Mouse (Mus musculus) forebrain, embryonic 12.5 days (tissue): ENCODE measurements at regions not wholly inside any gene's neighbourhood (a gene's known extent, or its start where the extent isn't known, plus 50 kb on each side); places are given as distances from the start of the nearest gene placed in this dataset.
A peak's percentile ranks its signal among the peaks of the same experiment; 100 is the strongest.

Experiments used
- ATAC-seq: fragments of 200-750 bp; cut with Nextera tagmentation; 2 replicates; pipeline ENCODE4 v1.8.0; 2017; ENCODE audit warnings: moderate TSS enrichment; ENCODE audit not compliant: low FRiP score
- H3K27ac ChIP-seq: fragments of 300-500 bp; sonication (generic); 2 replicates; pipeline ENCODE4 v1.5.1; 2016; ENCODE audit warnings: mild to moderate bottlenecking
- H3K27me3 ChIP-seq: fragments of 300-500 bp; sonication (generic); 2 replicates; pipeline ENCODE4 v1.6.1; 2016; ENCODE audit warnings: mild to moderate bottlenecking
- H3K36me3 ChIP-seq: fragments of 300-500 bp; sonication (generic); replicated peaks from 2 replicates; pipeline ENCODE4 v1.6.1; 2016; ENCODE audit warnings: mild to moderate bottlenecking
- H3K4me1 ChIP-seq: fragments of 300-500 bp; sonication (generic); 2 replicates; pipeline ENCODE4 v1.6.1; 2016
- H3K4me2 ChIP-seq: fragments of 300-500 bp; sonication (generic); 2 replicates; pipeline ENCODE4 v1.6.1; 2016; ENCODE audit warnings: mild to moderate bottlenecking, moderate library complexity
- H3K4me3 ChIP-seq: fragments of 300-500 bp; sonication (generic); replicated peaks from 2 replicates; pipeline ENCODE4 v1.5.1; 2016; ENCODE audit warnings: mild to moderate bottlenecking
- H3K9ac ChIP-seq: fragments of 300-500 bp; sonication (generic); 2 replicates; pipeline ENCODE4 v1.6.1; 2016; ENCODE audit warnings: mild to moderate bottlenecking
- H3K9me3 ChIP-seq: fragments of 300-500 bp; sonication (generic); 2 replicates; pipeline ENCODE4 v1.6.1; 2016
- WGBS: fragments of 180-500 bp; shearing (Covaris S2); methylation state at CpG from one replicate; pipeline ENCODE4 v1.1.7; 2016; 5-methylcytosine and 5-hydroxymethylcytosine counted together

GRCm38 (mm10) chr6:49523184-49523583 lies 127.8 kb downstream of the Stk31 start:
- H3K4me1 ChIP-seq, result no peaks in the 10 kb centered on the region
- no peak overlapping the region for H3K4me2 ChIP-seq
- WGBS, result 45% methylated on average over 1 of the region's 1 CpGs
- H3K9me3 ChIP-seq, result no peaks in the 10 kb centered on the region
- H3K36me3 ChIP-seq, result no peaks in the 10 kb centered on the region
- H3K27ac ChIP-seq, result no peak overlapping the region
- no peak for ATAC-seq
- no peak overlapping the region for H3K9ac ChIP-seq
- no peak overlapping the region for H3K4me3 ChIP-seq
- no peaks in the 10 kb centered on the region for H3K27me3 ChIP-seq

GRCm38 (mm10) chr6:49523696-49524095 lies 128.3 kb downstream of the Stk31 start:
- 93% methylated on average over 7 of the region's 7 CpGs for WGBS
- H3K27me3 ChIP-seq, result no peaks in the 10 kb centered on the region
- H3K27ac ChIP-seq, result no peak overlapping the region
- H3K4me3 ChIP-seq, result no peak overlapping the region
- H3K9ac ChIP-seq, result no peak overlapping the region
- no peak for ATAC-seq
- no peak overlapping the region for H3K4me2 ChIP-seq
- H3K36me3 ChIP-seq, result no peaks in the 10 kb centered on the region
- no peaks in the 10 kb centered on the region for H3K9me3 ChIP-seq
- H3K4me1 ChIP-seq, result no peaks in the 10 kb centered on the region

- no peak overlapping the region for H3K4me3 ChIP-seq
- H3K36me3 ChIP-seq, result no peaks in the 10 kb centered on the region
- H3K9ac ChIP-seq, result no peak overlapping the region
- H3K9me3 ChIP-seq, result no peaks in the 10 kb centered on the region
- H3K4me1 ChIP-seq, result no peaks in the 10 kb centered on the region
- H3K4me2 ChIP-seq, result no peak overlapping the region
- no peak overlapping the region for H3K27ac ChIP-seq
- no peaks in the 10 kb centered on the region for H3K27me3 ChIP-seq
- WGBS, result 91% methylated on average over 9 of the region's 9 CpGs
- no peak for ATAC-seq
These were observed 138.6 kb downstream of the Stk31 start for GRCm38 (mm10) chr6:49533956-49534355.

GRCm38 (mm10) chr6:49534551-49534950 lies 139.1 kb downstream of the Stk31 start:
- Histone ChIP-seq H3K4me3 (no peak overlapping the region), H3K4me1 (no peaks in the 10 kb centered on the region), H3K27ac (no peak overlapping the region), H3K36me3 (no peaks in the 10 kb centered on the region), H3K9ac (no peak overlapping the region), H3K4me2 (no peak overlapping the region), H3K27me3 (no peaks in the 10 kb centered on the region), H3K9me3 (no peaks in the 10 kb centered on the region)
- WGBS, result 72% methylated on average over 3 of the region's 3 CpGs
- ATAC-seq, result no peak

GRCm38 (mm10) chr6:49544946-49545345 lies 149.5 kb downstream of the Stk31 start:
- no peak overlapping the region for H3K4me2 ChIP-seq
- no peaks in the 10 kb centered on the region for H3K27me3 ChIP-seq
- no peak overlapping the region for H3K4me3 ChIP-seq
- no peaks in the 10 kb centered on the region for H3K36me3 ChIP-seq
- H3K4me1 ChIP-seq, result no peaks in the 10 kb centered on the region
- 84% methylated on average over 7 of the region's 7 CpGs for WGBS
- no peak overlapping the region for H3K9ac ChIP-seq
- ATAC-seq, result no peak
- H3K27ac ChIP-seq, result no peak overlapping the region
- peaks cover 5% of the 10 kb centered on the region; the same call in 1 of the 2 replicates for H3K9me3 ChIP-seq

- Histone ChIP-seq H3K9me3 (no peaks in the 10 kb centered on the region), H3K4me2 (no peak overlapping the region), H3K27me3 (no peaks in the 10 kb centered on the region), H3K36me3 (no peaks in the 10 kb centered on the region), H3K4me1 (no peaks in the 10 kb centered on the region), H3K27ac (no peak overlapping the region), H3K4me3 (no peak overlapping the region), H3K9ac (no peak overlapping the region)
- no peak for ATAC-seq
- 87% methylated on average over 10 of the region's 10 CpGs for WGBS
These were observed 159.7 kb downstream of the Stk31 start for GRCm38 (mm10) chr6:49555069-49555468.

- Histone ChIP-seq H3K4me1 (no peaks in the 10 kb centered on the region), H3K9ac (no peak overlapping the region), H3K4me3 (no peak overlapping the region), H3K36me3 (no peaks in the 10 kb centered on the region), H3K27me3 (no peaks in the 10 kb centered on the region), H3K4me2 (no peak overlapping the region), H3K27ac (no peak overlapping the region), H3K9me3 (no peaks in the 10 kb centered on the region)
- ATAC-seq, result no peak
- 74% methylated on average over 1 of the region's 1 CpGs for WGBS
These were observed 163.1 kb downstream of the Stk31 start for GRCm38 (mm10) chr6:49558508-49558907.

- WGBS, result 93% methylated on average over 11 of the region's 11 CpGs
- H3K4me3 ChIP-seq, result no peak overlapping the region
- H3K27ac ChIP-seq, result no peak overlapping the region
- no peak overlapping the region for H3K4me2 ChIP-seq
- no peak overlapping the region for H3K9ac ChIP-seq
- no peaks in the 10 kb centered on the region for H3K9me3 ChIP-seq
- H3K4me1 ChIP-seq, result no peaks in the 10 kb centered on the region
- H3K36me3 ChIP-seq, result no peaks in the 10 kb centered on the region
- no peaks in the 10 kb centered on the region for H3K27me3 ChIP-seq
- no peak for ATAC-seq
These were observed 163.7 kb downstream of the Stk31 start for GRCm38 (mm10) chr6:49559112-49559511.

- Histone ChIP-seq H3K27me3 (no peaks in the 10 kb centered on the region), H3K4me2 (no peak overlapping the region), H3K9me3 (no peaks in the 10 kb centered on the region), H3K4me1 (peaks cover 13% of the 10 kb centered on the region; the same call in 1 of the 2 replicates), H3K36me3 (no peaks in the 10 kb centered on the region), H3K27ac (no peak overlapping the region), H3K9ac (no peak overlapping the region), H3K4me3 (no peak overlapping the region)
- WGBS, result 88% methylated on average over 6 of the region's 6 CpGs
- ATAC-seq, result no peak
These were observed 182.9 kb downstream of the Stk31 start for GRCm38 (mm10) chr6:49578340-49578739.

GRCm38 (mm10) chr6:49579691-49580090 lies 184.3 kb downstream of the Stk31 start:
- H3K27me3 ChIP-seq, result no peaks in the 10 kb centered on the region
- no peak overlapping the region for H3K27ac ChIP-seq
- no peak for ATAC-seq
- WGBS, result 79% methylated on average over 4 of the region's 4 CpGs
- no peaks in the 10 kb centered on the region for H3K36me3 ChIP-seq
- no peak overlapping the region for H3K4me3 ChIP-seq
- no peak overlapping the region for H3K4me2 ChIP-seq
- H3K9ac ChIP-seq, result no peak overlapping the region
- peaks cover 13% of the 10 kb centered on the region; the same call in 1 of the 2 replicates for H3K4me1 ChIP-seq
- H3K9me3 ChIP-seq, result no peaks in the 10 kb centered on the region

GRCm38 (mm10) chr6:49582040-49582707 lies 186.8 kb downstream of the Stk31 start:
- peak overlapping the region; percentile 13; the same call in 1 of the 2 replicates for H3K27ac ChIP-seq
- H3K4me3 ChIP-seq, result no peak overlapping the region
- H3K4me2 ChIP-seq, result no peak overlapping the region
- H3K27me3 ChIP-seq, result no peaks in the 10 kb centered on the region
- no peaks in the 10 kb centered on the region for H3K36me3 ChIP-seq
- H3K9me3 ChIP-seq, result no peaks in the 10 kb centered on the region
- ATAC-seq, result no peak
- WGBS, result 76% methylated on average over 8 of the region's 8 CpGs
- H3K4me1 ChIP-seq, result peaks cover 13% of the 10 kb centered on the region; the same call in 1 of the 2 replicates
- no peak overlapping the region for H3K9ac ChIP-seq

GRCm38 (mm10) chr6:49586553-49586952 lies 191.1 kb downstream of the Stk31 start:
- Histone ChIP-seq H3K36me3 (no peaks in the 10 kb centered on the region), H3K4me2 (no peak overlapping the region), H3K27me3 (no peaks in the 10 kb centered on the region), H3K27ac (no peak overlapping the region), H3K4me3 (no peak overlapping the region), H3K9ac (no peak overlapping the region), H3K9me3 (no peaks in the 10 kb centered on the region), H3K4me1 (peaks cover 12% of the 10 kb centered on the region; the same call in 1 of the 2 replicates)
- no peak for ATAC-seq
- 66% methylated on average over 5 of the region's 5 CpGs for WGBS

- no peaks in the 10 kb centered on the region for H3K27me3 ChIP-seq
- ATAC-seq, result no peak
- H3K4me3 ChIP-seq, result no peak overlapping the region
- no peaks in the 10 kb centered on the region for H3K36me3 ChIP-seq
- 94% methylated on average over 3 of the region's 3 CpGs for WGBS
- no peak overlapping the region for H3K9ac ChIP-seq
- no peak overlapping the region for H3K27ac ChIP-seq
- no peaks in the 10 kb centered on the region for H3K9me3 ChIP-seq
- no peak overlapping the region for H3K4me2 ChIP-seq
- H3K4me1 ChIP-seq, result no peaks in the 10 kb centered on the region
These were observed 193.3 kb downstream of the Stk31 start for GRCm38 (mm10) chr6:49588677-49589076.
